8 mouse cellular contexts compared by ENCODE assay signal in genomic region chr2:143062432-143062811, GRCm38 (mm10). TPM values are rescaled to one million over a fixed set of nuclear protein-coding genes. Genes with fewer than 3 reads are reported as not detected.
DNase-seq lines count a peak whose midpoint lies in the region; ATAC-seq and TF ChIP-seq lines count a peak whose summit lies in the region.

No protein-coding gene starts in this region.

- peaks cover 6% of the 10 kb centered on the region for H3K4me1 ChIP-seq in lung, embryonic 16.5 days (replicated peaks; ENCODE audit: control insufficient read depth, insufficient read depth, low read length)
- H3K4me1 ChIP-seq in erythroblast, embryonic 14.5 days (ENCODE audit: control insufficient read depth), result peaks cover 10% of the 10 kb centered on the region
- peaks cover 8% of the 10 kb centered on the region for H3K4me1 ChIP-seq in limb, embryonic 10.5 days
- no peaks in the 10 kb centered on the region for H3K4me1 ChIP-seq in olfactory bulb, adult 2 months (ENCODE audit: control insufficient read depth, insufficient read depth, low read length)

- TF ChIP-seq CTCF in olfactory bulb, adult 2 months (IDR thresholded peaks at IDR 0.05; ENCODE audit: insufficient read depth, low read depth, low read length), result no peak

- no peak overlapping the region for H3K27ac ChIP-seq in lung, embryonic 16.5 days (ENCODE audit: low read length)
- H3K27ac ChIP-seq in limb, embryonic 10.5 days, result peak overlapping the region; percentile 92
- no peak overlapping the region for H3K27ac ChIP-seq in olfactory bulb, adult 2 months (ENCODE audit: insufficient read depth, low read depth, low read length)

- peak overlapping the region; percentile 61 for H3K9ac ChIP-seq in lung, embryonic 16.5 days (ENCODE audit: low read length)

- H3K27me3 ChIP-seq in lung, embryonic 16.5 days (ENCODE audit: control insufficient read depth, insufficient read depth, low read depth, low read length), result no peaks in the 10 kb centered on the region
- H3K27me3 ChIP-seq in erythroblast, embryonic 14.5 days (ENCODE audit: control insufficient read depth), result no peaks in the 10 kb centered on the region; the same call in 1 of the 2 replicates
- 0 out of 2 replicates have a peak, but pooled peaks cover 5% of the 10 kb centered on the region for H3K27me3 ChIP-seq in limb, embryonic 10.5 days (ENCODE audit: low read depth, poor library complexity, severe bottlenecking)

- ATAC-seq in lung, embryonic 16.5 days (ENCODE audit: low read depth), result peak; percentile 54

- no peak for DNase-seq in lung, postnatal 10 days
- DNase-seq in limb, embryonic 10.5 days (ENCODE audit: low spot score), result no peak
- no peak for DNase-seq in right cerebral cortex, postnatal 10 days (ENCODE audit: low spot score in 2 of 2)
- DNase-seq in gastrocnemius, postnatal 14 days, result no peak
- no peak for DNase-seq in frontal cortex, postnatal 25 days (ENCODE audit: low spot score in 2 of 2)

- H3K36me3 ChIP-seq in lung, embryonic 16.5 days (ENCODE audit: control insufficient read depth, insufficient read depth, low read length), result no peaks in the 10 kb centered on the region
- peaks cover 24% of the 10 kb centered on the region for H3K36me3 ChIP-seq in erythroblast, embryonic 14.5 days (ENCODE audit: control insufficient read depth)
- H3K36me3 ChIP-seq in limb, embryonic 10.5 days, result peaks cover 26% of the 10 kb centered on the region

- intact Hi-C loops in gastrocnemius, postnatal 14 days (cut with DNase I; ENCODE audit: low total_unique reads), result no loop called here

- peak overlapping the region; percentile 76 for H3K4me3 ChIP-seq in lung, embryonic 16.5 days (ENCODE audit: low read length)
- H3K4me3 ChIP-seq in erythroblast, embryonic 14.5 days (replicated peaks), result peak overlapping the region; percentile 95
- H3K4me3 ChIP-seq in limb, embryonic 10.5 days, result peak overlapping the region; percentile 93
- peak overlapping the region; percentile 88 for H3K4me3 ChIP-seq in olfactory bulb, adult 2 months (ENCODE audit: insufficient read depth, low read depth, low read length)

- no peak for TF ChIP-seq POLR2A in olfactory bulb, adult 2 months (IDR thresholded peaks at IDR 0.05; ENCODE audit: insufficient read depth, low read depth, low read length)

- H3K9me3 ChIP-seq in lung, embryonic 16.5 days (ENCODE audit: control insufficient read depth, low read length), result no peaks in the 10 kb centered on the region
- H3K9me3 ChIP-seq in erythroblast, embryonic 14.5 days (ENCODE audit: control insufficient read depth, low read length), result no peaks in the 10 kb centered on the region
- no peaks in the 10 kb centered on the region for H3K9me3 ChIP-seq in limb, embryonic 10.5 days (replicated peaks)

- WGBS in lung, embryonic 16.5 days, result 41% methylated on average over 6 of the region's 6 CpGs
- WGBS in limb, embryonic 10.5 days, result 53% methylated on average over 6 of the region's 6 CpGs
- 37% methylated on average over 6 of the region's 6 CpGs for WGBS in olfactory bulb, adult 2 months

- peak overlapping the region; percentile 63 for H3K4me2 ChIP-seq in lung, embryonic 16.5 days (ENCODE audit: low read depth, low read length)

RNA-seq across cellular contexts. Expression of gene Snrpb2, which starts 0.4 kb away (rescaled TPM):
- polyA plus RNA-seq in lung, embryonic 16.5 days (2015; fragmentation: Nextera tagmentation; extraction: Ambion mirVana), result 68.6 and 73.2 TPM in 2 replicates
- 0.09 and 0.37 TPM in 2 replicates for polyA plus RNA-seq in erythroblast, embryonic 14.5 days (2012)
- polyA plus RNA-seq in limb, embryonic 10.5 days (2016; fragmentation: Nextera tagmentation; extraction: Ambion mirVana), result 102 and 106 TPM in 2 replicates
- not detected in 2 replicates for polyA plus RNA-seq in olfactory bulb, adult 2 months (2012; ENCODE audit: insufficient read depth, insufficient read length, low replicate concordance, missing spikeins)
- total RNA-seq in gastrocnemius, postnatal 14 days (2021), result 10 to 100 TPM; 15.2 to 21.2 TPM

RNA-seq across cellular contexts. Expression of gene Otor, which starts 15.9 kb away (rescaled TPM):
- 0.64 and 1.3 TPM in 2 replicates for polyA plus RNA-seq in lung, embryonic 16.5 days (2015; fragmentation: Nextera tagmentation; extraction: Ambion mirVana)
- not detected in 2 replicates for polyA plus RNA-seq in erythroblast, embryonic 14.5 days (2012)
- 0.79 and 1.8 TPM in 2 replicates for polyA plus RNA-seq in limb, embryonic 10.5 days (2016; fragmentation: Nextera tagmentation; extraction: Ambion mirVana)
- not detected in 2 replicates for polyA plus RNA-seq in olfactory bulb, adult 2 months (2012; ENCODE audit: insufficient read depth, insufficient read length, low replicate concordance, missing spikeins)
- not detected for total RNA-seq in gastrocnemius, postnatal 14 days (2021)

Comparison
In these comparisons a context has a peak if more than half of its experiments do, and no peak if none do; other contexts are left out.
1. RNA of gene Snrpb2, which starts 0.4 kb away (polyA plus RNA-seq): 102 to 106 TPM in limb, embryonic 10.5 days and 68.6 to 73.2 TPM in lung, embryonic 16.5 days; 0.09 to 0.37 TPM in erythroblast, embryonic 14.5 days and not detected in olfactory bulb, adult 2 months; every median in the first group is over 10 times any median in the second.
2. Peak in every context shown above with its lines, with median percentiles within 50 percentile points of each other: H3K4me3 ChIP-seq.